Mouse (Mus musculus) lung, postnatal 0 days (tissue): ENCODE data around the gene Olfr1204. TPM values are rescaled to one million over a fixed set of nuclear protein-coding genes. Genes with fewer than 3 reads are reported as not detected.

Experiments used
- ATAC-seq: fragments of 200-750 bp; cut with Nextera tagmentation; 2 replicates; pipeline ENCODE4 v1.8.0; 2017; ENCODE audit warnings: moderate library complexity
- DNase-seq: peaks from one replicate; pipeline ENCODE4 v3.0.0-alpha.2; 2016; ENCODE audit warnings: low spot score
- H3K27ac ChIP-seq: fragments of 300-500 bp; sonication (generic); 2 replicates; pipeline ENCODE4 v1.5.1; 2014; ENCODE audit warnings: antibody characterized with exemption, mild to moderate bottlenecking, low read length, mixed read lengths
- H3K27me3 ChIP-seq: fragments of 300-500 bp; sonication (generic); replicated peaks from 2 replicates; pipeline ENCODE4 v1.6.1; 2014; ENCODE audit warnings: low read length, mixed read lengths; ENCODE audit not compliant: insufficient read depth
- H3K36me3 ChIP-seq: fragments of 300-500 bp; sonication (generic); 2 replicates; pipeline ENCODE4 v1.6.1; 2014; ENCODE audit warnings: low read length, mixed read lengths; ENCODE audit not compliant: insufficient read depth
- H3K4me1 ChIP-seq: fragments of 300-500 bp; sonication (generic); 2 replicates; pipeline ENCODE4 v1.6.1; 2014; ENCODE audit warnings: antibody characterized with exemption, low read depth, low read length, mixed read lengths; ENCODE audit not compliant: insufficient read depth
- H3K4me2 ChIP-seq: fragments of 300-500 bp; sonication (generic); replicated peaks from 2 replicates; pipeline ENCODE4 v1.6.1; 2014; ENCODE audit warnings: low read depth, mild to moderate bottlenecking, low read length, moderate library complexity, mixed read lengths
- H3K4me3 ChIP-seq: fragments of 300-500 bp; sonication (generic); 2 replicates; pipeline ENCODE4 v1.5.1; 2014; ENCODE audit warnings: low read depth, low read length
- H3K9ac ChIP-seq: fragments of 300-500 bp; sonication (generic); replicated peaks from 2 replicates; pipeline ENCODE4 v1.6.1; 2014; ENCODE audit warnings: low read depth, mild to moderate bottlenecking
- H3K9me3 ChIP-seq: fragments of 300-500 bp; sonication (generic); 2 replicates; pipeline ENCODE4 v1.6.1; 2016; ENCODE audit warnings: low read length, mixed read lengths
- CTCF ChIP-seq: IDR thresholded peaks from 2 replicates; pipeline ENCODE4 v1.5.1; 2016; ENCODE audit warnings: antibody characterized with exemption, mild to moderate bottlenecking
- EP300 ChIP-seq: IDR thresholded peaks from 2 replicates; pipeline ENCODE4 v1.6.1; 2016; ENCODE audit warnings: antibody characterized with exemption, mild to moderate bottlenecking, control low read depth
- WGBS: fragments of 180-500 bp; shearing (Covaris S2); extraction: QIAGEN DNeasy Blood & Tissue Kit; methylation state at CpG from one replicate; pipeline ENCODE4 v1.1.7; 2014; 5-methylcytosine and 5-hydroxymethylcytosine counted together
- polyA plus RNA-seq: library from polyadenylated mRNA; unstranded; fragments of >200 nt; fragmentation: Nextera tagmentation; extraction: Ambion mirVana; gene quantifications from 2 replicates; pipeline ENCODE4 v1.2.1, GENCODE M21; 2015

The Olfr1204 gene
- not detected in 2 replicates for polyA plus RNA-seq

GRCm38 (mm10) chr2:88848992-88849391, at the start of gene Olfr1204:
Olfr1204 (plus strand) TSS chr2:88849292.
- H3K9ac ChIP-seq: no peak within 1 kb of the TSS
- H3K4me2 ChIP-seq: no peak within 1 kb of the TSS
- WGBS: 75% methylated on average over 1 of the region's 1 CpGs
- H3K4me3 ChIP-seq: no peak within 1 kb of the TSS
- DNase-seq (no peak), ATAC-seq (no peak)
- H3K4me1 ChIP-seq: no peaks in the 10 kb centered on the region
- no peaks in the 10 kb centered on the region for H3K27me3 ChIP-seq
- no peak within 1 kb of the TSS for H3K27ac ChIP-seq
- TF ChIP-seq EP300 (no peak), CTCF (no peak)
- no peaks in the 10 kb centered on the region for H3K9me3 ChIP-seq
- H3K36me3 ChIP-seq: no peaks in the 10 kb centered on the region

GRCm38 (mm10) chr2:88814196-88814595, 34.9 kb upstream of the Olfr1204 start, which contains the start of gene Olfr1202:
Olfr1202 (plus strand) TSS chr2:88814496.
- H3K4me1 ChIP-seq: no peaks in the 10 kb centered on the region
- DNase-seq: no peak
- no peak within 1 kb of the TSS for H3K27ac ChIP-seq
- TF ChIP-seq CTCF (no peak), EP300 (no peak)
- no peaks in the 10 kb centered on the region for H3K36me3 ChIP-seq
- H3K4me3 ChIP-seq: no peak within 1 kb of the TSS
- 76% methylated on average over 1 of the region's 1 CpGs for WGBS
- no peak within 1 kb of the TSS for H3K4me2 ChIP-seq
- no peaks in the 10 kb centered on the region for H3K9me3 ChIP-seq
- no peak within 1 kb of the TSS for H3K9ac ChIP-seq
- H3K27me3 ChIP-seq: no peaks in the 10 kb centered on the region
- no peak for ATAC-seq

GRCm38 (mm10) chr2:88829437-88829836, 19.7 kb upstream of the Olfr1204 start, which contains the start of gene Olfr1205:
Olfr1205 (plus strand) TSS chr2:88829737.
- no peak within 1 kb of the TSS for H3K4me3 ChIP-seq
- TF ChIP-seq CTCF (no peak), EP300 (no peak)
- WGBS: 79% methylated on average over 2 of the region's 2 CpGs
- no peak within 1 kb of the TSS for H3K9ac ChIP-seq
- no peak within 1 kb of the TSS for H3K4me2 ChIP-seq
- DNase-seq: no peak
- no peak within 1 kb of the TSS for H3K27ac ChIP-seq
- H3K27me3 ChIP-seq: no peaks in the 10 kb centered on the region
- no peak for ATAC-seq
- H3K4me1 ChIP-seq: no peaks in the 10 kb centered on the region
- H3K9me3 ChIP-seq: no peaks in the 10 kb centered on the region
- no peaks in the 10 kb centered on the region for H3K36me3 ChIP-seq

- Histone ChIP-seq H3K4me1 (no peaks in the 10 kb centered on the region), H3K9ac (no peak overlapping the region), H3K27ac (no peak overlapping the region), H3K36me3 (no peaks in the 10 kb centered on the region), H3K4me3 (no peak overlapping the region), H3K27me3 (no peaks in the 10 kb centered on the region), H3K9me3 (no peaks in the 10 kb centered on the region), H3K4me2 (no peak overlapping the region)
- ATAC-seq (no peak), DNase-seq (no peak)
- no peak for TF ChIP-seq CTCF
- no peak for TF ChIP-seq EP300
- 43% methylated on average over 2 of the region's 2 CpGs for WGBS
These were observed 10.6 kb upstream of the Olfr1204 start for GRCm38 (mm10) chr2:88838477-88838876.

GRCm38 (mm10) chr2:88862931-88863330, 13.8 kb downstream of the Olfr1204 start, which contains the start of gene Olfr1206:
Olfr1206 (plus strand) TSS chr2:88863231.
- no peaks in the 10 kb centered on the region for H3K27me3 ChIP-seq
- H3K9me3 ChIP-seq: no peaks in the 10 kb centered on the region
- no peak within 1 kb of the TSS for H3K9ac ChIP-seq
- no peak within 1 kb of the TSS for H3K27ac ChIP-seq
- no peaks in the 10 kb centered on the region for H3K4me1 ChIP-seq
- no peak for DNase-seq
- no peaks in the 10 kb centered on the region for H3K36me3 ChIP-seq
- no peak within 1 kb of the TSS for H3K4me2 ChIP-seq
- no peak within 1 kb of the TSS for H3K4me3 ChIP-seq
- ATAC-seq: no peak
- 71% methylated on average over 2 of the region's 2 CpGs for WGBS
- TF ChIP-seq CTCF (no peak), EP300 (no peak)

GRCm38 (mm10) chr2:88902211-88902610, 53.1 kb downstream of the Olfr1204 start, which contains the start of gene Olfr1208:
Olfr1208 (minus strand) TSS chr2:88902311.
- H3K4me2 ChIP-seq: no peak within 1 kb of the TSS
- ATAC-seq: no peak
- no peaks in the 10 kb centered on the region for H3K36me3 ChIP-seq
- TF ChIP-seq EP300 (no peak), CTCF (no peak)
- no peak within 1 kb of the TSS for H3K4me3 ChIP-seq
- no peak within 1 kb of the TSS for H3K9ac ChIP-seq
- no peak for DNase-seq
- no peaks in the 10 kb centered on the region for H3K27me3 ChIP-seq
- no peak within 1 kb of the TSS for H3K27ac ChIP-seq
- no peaks in the 10 kb centered on the region for H3K4me1 ChIP-seq
- no peaks in the 10 kb centered on the region for H3K9me3 ChIP-seq

Other genes with a start within 250 kb of the Olfr1204 start
- not detected in 2 replicates for gene Olfr1191-ps1, start 208.8 kb upstream of the Olfr1204 start, polyA plus RNA-seq
- not detected in 2 replicates for gene Olfr1192-ps1, start 200.8 kb upstream of the Olfr1204 start, polyA plus RNA-seq
- gene Olfr1193, start 173.7 kb upstream of the Olfr1204 start, polyA plus RNA-seq: not detected in 2 replicates
- not detected in 2 replicates for gene Olfr1195, start 160.1 kb upstream of the Olfr1204 start, polyA plus RNA-seq
- gene Olfr1196, start 144.7 kb upstream of the Olfr1204 start, polyA plus RNA-seq: not detected in 2 replicates
- not detected in 2 replicates for gene Olfr1197, start 116.9 kb upstream of the Olfr1204 start, polyA plus RNA-seq
- gene Olfr1198, start 97.9 kb upstream of the Olfr1204 start, polyA plus RNA-seq: not detected in 2 replicates
- not detected in 2 replicates for gene Olfr1199, start 88.8 kb upstream of the Olfr1204 start, polyA plus RNA-seq
- not detected in 2 replicates for gene Olfr1200, start 78.8 kb upstream of the Olfr1204 start, polyA plus RNA-seq
- not detected in 2 replicates for gene Olfr1201, start 56.3 kb upstream of the Olfr1204 start, polyA plus RNA-seq
- not detected in 2 replicates for gene Olfr1202, start 34.8 kb upstream of the Olfr1204 start, polyA plus RNA-seq
- gene Olfr1205, start 19.6 kb upstream of the Olfr1204 start, polyA plus RNA-seq: not detected in 2 replicates
- not detected in 2 replicates for gene Olfr1206, start 13.9 kb downstream of the Olfr1204 start, polyA plus RNA-seq
- gene Olfr1208, start 53.0 kb downstream of the Olfr1204 start, polyA plus RNA-seq: not detected in 2 replicates
- not detected in 2 replicates for gene Olfr1209, start 65.9 kb downstream of the Olfr1204 start, polyA plus RNA-seq
- not detected in 2 replicates for gene Olfr1211, start 88.8 kb downstream of the Olfr1204 start, polyA plus RNA-seq
- gene Olfr1212, start 104.7 kb downstream of the Olfr1204 start, polyA plus RNA-seq: not detected in 2 replicates
- not detected in 2 replicates for gene Gm13762, start 131.0 kb downstream of the Olfr1204 start, polyA plus RNA-seq
- not detected in 2 replicates for gene Olfr1214, start 143.4 kb downstream of the Olfr1204 start, polyA plus RNA-seq
- gene Olfr1215, start 157.7 kb downstream of the Olfr1204 start, polyA plus RNA-seq: not detected in 2 replicates
- not detected in 2 replicates for gene Olfr1216, start 169.0 kb downstream of the Olfr1204 start, polyA plus RNA-seq
- gene Olfr1217, start 182.8 kb downstream of the Olfr1204 start, polyA plus RNA-seq: not detected in 2 replicates
- not detected in 2 replicates for gene Olfr1218, start 211.9 kb downstream of the Olfr1204 start, polyA plus RNA-seq
- gene Olfr1219, start 234.2 kb downstream of the Olfr1204 start, polyA plus RNA-seq: not detected in 2 replicates